Mouse (Mus musculus): ENCODE measurements around the gene Aox2. TPM values are rescaled to one million over a fixed set of nuclear protein-coding genes. Genes with fewer than 3 reads are reported as not detected.

The Aox2 gene
- total and polyA plus RNA-seq, 3 experiments, result 0.04 to 0.08 TPM; not detected in 1

GRCm38 (mm10) chr1:58333222-58333621 lies 55.1 kb downstream of the Aox2 start:
- Histone ChIP-seq H3K27me3 (ENCODE audit: control insufficient read depth in 1 of 2, insufficient read depth in 2 of 2, low read length in 2 of 2) (peaks cover 0 to 7% of the 10 kb centered on the region in 2 experiments; a peak in 2 of 4 replicates), H3K36me3 (ENCODE audit: control insufficient read depth in 1 of 2, insufficient read depth in 2 of 2, low read length in 2 of 2) (no peaks in the 10 kb centered on the region), H3K4me1 (ENCODE audit: control insufficient read depth in 1 of 2, insufficient read depth in 2 of 2, low read length in 2 of 2) (no peaks in the 10 kb centered on the region), H3K9me3 (replicated peaks; ENCODE audit: insufficient read depth, low read length) (no peaks in the 10 kb centered on the region), H3K79me2 (ENCODE audit: control insufficient read depth, insufficient read depth, low read length, poor library complexity) (no peaks in the 10 kb centered on the region), H3K4me3 (ENCODE audit: control insufficient read depth in 1 of 2, insufficient read depth in 1 of 2, low read depth in 2 of 2, low read length in 2 of 2) (no peak overlapping the region), H3K27ac (ENCODE audit: control insufficient read depth, low read depth, low read length) (no peak overlapping the region), H3K9ac (ENCODE audit: control insufficient read depth, low read depth, low read length, poor library complexity, severe bottlenecking) (no peak overlapping the region)
- no peak for TF ChIP-seq MAFK (IDR thresholded peaks at IDR 0.05; ENCODE audit: borderline replicate concordance, low read depth, low read length)
- DNase-seq (ENCODE audit: low read depth, low spot score), result no peak

GRCm38 (mm10) chr1:58339901-58340300 lies 61.8 kb downstream of the Aox2 start:
- H3K9ac ChIP-seq (ENCODE audit: control insufficient read depth, low read depth, low read length, poor library complexity, severe bottlenecking), result no peak overlapping the region
- H3K27me3 ChIP-seq (ENCODE audit: control insufficient read depth in 1 of 2, insufficient read depth in 2 of 2, low read length in 2 of 2), result peaks cover 0 to 6% of the 10 kb centered on the region in 2 experiments; a peak in 2 of 4 replicates
- H3K4me3 ChIP-seq (ENCODE audit: control insufficient read depth in 1 of 2, insufficient read depth in 1 of 2, low read depth in 2 of 2, low read length in 2 of 2), result no peak overlapping the region
- no peaks in the 10 kb centered on the region for H3K79me2 ChIP-seq (ENCODE audit: control insufficient read depth, insufficient read depth, low read length, poor library complexity)
- no peak for DNase-seq (ENCODE audit: low read depth, low spot score)
- H3K27ac ChIP-seq (ENCODE audit: control insufficient read depth, low read depth, low read length), result no peak overlapping the region
- no peaks in the 10 kb centered on the region for H3K36me3 ChIP-seq (ENCODE audit: control insufficient read depth in 1 of 2, insufficient read depth in 2 of 2, low read length in 2 of 2)
- TF ChIP-seq MAX (IDR thresholded peaks at IDR 0.05; ENCODE audit: low read length) (no peak), NRF1 (IDR thresholded peaks at IDR 0.05; ENCODE audit: insufficient read depth, low read depth, low read length, poor library complexity, severe bottlenecking) (no peak), EP300 (IDR thresholded peaks at IDR 0.05; ENCODE audit: low read depth in 1 of 2, low read length in 2 of 2) (no peak), USF1 (IDR thresholded peaks at IDR 0.05; ENCODE audit: low read depth, low read length) (no peak), ZNF384 (IDR thresholded peaks at IDR 0.05; ENCODE audit: low read depth, low read length) (no peak), TBP (IDR thresholded peaks at IDR 0.05; ENCODE audit: low read depth, low read length) (no peak), ZMIZ1 (IDR thresholded peaks at IDR 0.05; ENCODE audit: low read depth, low read length) (no peak), POLR2AphosphoS5 (IDR thresholded peaks at IDR 0.05; ENCODE audit: borderline replicate concordance, low read depth, low read length) (no peak), UBTF (IDR thresholded peaks at IDR 0.05; ENCODE audit: borderline replicate concordance, insufficient read depth, low read depth, low read length) (no peak), NELFE (IDR thresholded peaks at IDR 0.05; ENCODE audit: low read depth, low read length) (no peak), SMC3 (IDR thresholded peaks at IDR 0.05; ENCODE audit: low read depth, low read length) (no peak), TCF12 (IDR thresholded peaks at IDR 0.05; ENCODE audit: low read depth, low read length) (no peak), RAD21 (IDR thresholded peaks at IDR 0.05; ENCODE audit: low read depth, low read length) (no peak), ZKSCAN1 (IDR thresholded peaks at IDR 0.05; ENCODE audit: low read depth, low read length) (no peak), CTCF (IDR thresholded peaks at IDR 0.05 in 2 of 3, conservative IDR thresholded peaks at IDR 0.05 in 1 of 3; ENCODE audit: control insufficient read depth in 1 of 3, insufficient read depth in 1 of 3, low read depth in 2 of 3, low read length in 3 of 3, poor library complexity in 1 of 3, severe bottlenecking in 1 of 3) (no peak), MAZ (IDR thresholded peaks at IDR 0.05; ENCODE audit: low read depth, low read length) (no peak), MYB (IDR thresholded peaks at IDR 0.05; ENCODE audit: low read depth, low read length) (no peak)
- H3K9me3 ChIP-seq (replicated peaks; ENCODE audit: insufficient read depth, low read length), result no peaks in the 10 kb centered on the region
- H3K4me1 ChIP-seq (ENCODE audit: control insufficient read depth in 1 of 2, insufficient read depth in 2 of 2, low read length in 2 of 2), result no peaks in the 10 kb centered on the region

Measured in MEL (cell line).